Mouse (Mus musculus): ENCODE data around the gene Hgfac.

DNA sequence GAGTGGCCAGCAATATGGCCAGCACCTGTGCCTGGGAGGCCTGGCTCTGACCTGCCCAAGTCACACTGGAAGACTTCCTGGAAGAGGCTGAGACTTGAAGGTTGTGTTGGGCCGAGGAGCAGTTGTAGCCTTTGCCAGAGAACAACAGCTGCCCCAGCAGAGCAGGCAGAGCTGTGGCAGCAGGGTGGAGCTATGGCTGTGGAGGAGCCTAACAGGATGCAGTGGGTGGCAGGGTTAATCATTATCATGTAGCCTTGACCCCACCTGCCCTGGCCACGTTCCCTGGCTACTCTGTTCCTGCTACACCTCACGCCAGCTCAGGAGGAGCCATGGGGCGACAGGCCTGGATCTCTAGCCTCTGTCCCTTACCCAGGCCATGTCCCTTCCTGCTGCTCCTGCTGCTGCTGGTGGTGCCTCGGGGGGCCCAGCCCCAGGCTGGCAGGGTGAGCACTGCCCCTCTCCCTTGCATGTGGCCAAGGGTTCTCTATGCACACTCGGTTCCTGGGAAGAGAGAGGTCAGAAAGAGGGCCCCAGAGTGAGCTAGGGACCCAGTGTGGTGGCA, at the start of gene Hgfac:
- TF ChIP-seq E2F4 (IDR thresholded peaks at IDR 0.05; ENCODE audit: insufficient replicate concordance, low read depth, low read length) (no peak), MAFK (IDR thresholded peaks at IDR 0.05; ENCODE audit: insufficient replicate concordance, low read length) (no peak)

Data from CH12.LX (cell line).